Mouse (Mus musculus): ENCODE results near the gene Clk2.

Gene Clk2

GRCm38 (mm10) chr3:89221167-89221566 lies 56.6 kb downstream of the Clk2 start:
- no peak for DNase-seq (ENCODE audit: low read depth, low spot score)

GRCm38 (mm10) chr3:89224796-89225195 lies 60.2 kb downstream of the Clk2 start:
- no peak for DNase-seq (ENCODE audit: low read depth, low spot score)

DNA sequence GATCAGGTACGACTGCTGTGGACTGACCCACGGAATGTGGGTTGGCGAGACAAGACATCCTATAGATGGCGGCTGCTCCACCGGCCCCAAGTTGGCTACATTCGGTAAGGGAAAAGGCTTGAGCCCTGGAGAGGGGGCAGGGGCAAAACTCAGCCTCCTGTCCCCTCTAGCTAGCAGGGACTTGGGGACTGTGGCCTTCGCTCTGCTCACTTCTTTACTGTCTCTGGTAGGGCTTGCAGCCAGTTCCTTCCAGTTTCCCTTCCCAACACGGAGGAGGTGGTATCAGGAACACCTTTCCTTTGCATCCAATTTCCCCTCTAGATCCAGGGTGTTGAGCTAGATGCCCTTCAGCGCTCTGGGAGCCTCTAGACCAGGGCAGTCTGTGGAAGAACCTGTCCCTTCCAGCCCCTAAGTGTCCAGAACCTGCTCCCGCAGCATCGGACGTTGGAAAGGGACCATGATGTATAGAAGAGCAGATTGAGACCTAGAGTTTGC lies 60.8 kb downstream of the Clk2 start:
- DNase-seq (ENCODE audit: low read depth, low spot score) = no peak

DNA sequence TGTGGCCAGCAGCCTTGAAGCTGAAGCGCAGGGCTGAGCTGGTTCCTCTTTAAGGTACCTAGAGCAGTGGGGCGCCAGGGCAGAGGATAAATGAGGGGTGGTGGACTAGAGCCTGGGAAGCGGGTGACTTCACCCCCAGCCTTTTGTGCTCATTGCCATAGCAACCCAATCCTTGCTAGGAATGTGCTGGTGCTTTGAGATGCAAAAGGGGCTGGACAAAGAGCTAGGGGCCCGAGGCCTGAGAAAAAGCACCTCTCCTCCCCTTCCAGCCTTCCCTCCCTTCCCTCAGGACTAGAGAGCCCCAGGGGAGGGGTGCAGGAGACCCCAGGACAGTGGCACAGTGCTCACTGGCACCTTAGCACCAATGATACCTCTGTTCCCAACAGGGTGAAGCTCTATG lies 61.3 kb downstream of the Clk2 start:
- no peak for DNase-seq (ENCODE audit: low read depth, low spot score)

DNA sequence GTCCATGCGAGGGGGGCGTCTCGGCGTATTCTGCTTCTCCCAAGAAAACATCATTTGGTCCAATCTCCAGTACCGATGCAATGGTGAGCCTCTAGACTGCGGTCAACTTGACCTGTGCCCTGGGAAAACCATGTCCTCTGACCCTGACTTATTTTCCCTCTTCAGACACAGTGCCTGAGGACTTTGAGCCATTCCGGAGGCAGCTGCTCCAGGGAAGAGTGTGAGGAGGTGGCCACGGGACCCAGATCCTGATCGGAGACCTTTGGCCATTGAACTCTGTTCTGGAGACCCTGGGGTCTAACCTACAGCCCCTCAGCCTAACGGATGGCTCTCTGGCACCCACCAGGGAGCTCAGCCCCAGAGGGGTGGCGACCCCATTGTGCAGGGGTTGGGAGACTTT lies 61.8 kb downstream of the Clk2 start:
- no peak for DNase-seq (ENCODE audit: low read depth, low spot score)
